7 mouse cellular contexts compared by ENCODE assay signal in genomic region chr5:92435025-92435584, GRCm38 (mm10). TPM values are rescaled to one million over a fixed set of nuclear protein-coding genes. Genes with fewer than 3 reads are reported as not detected.
DNase-seq lines count a peak whose midpoint lies in the region; ATAC-seq lines count a peak whose summit lies in the region.

Nup54 (minus strand) TSS chr5:92435219.

- peak within 1 kb of the TSS; percentile 74 for H3K27ac ChIP-seq in embryonic facial prominence, embryonic 12.5 days
- H3K27ac ChIP-seq in limb, embryonic 11.5 days (replicated peaks; ENCODE audit: low read depth, low read length): peak within 1 kb of the TSS; percentile 76
- peak within 1 kb of the TSS; percentile 62 for H3K27ac ChIP-seq in midbrain, embryonic 14.5 days (replicated peaks; ENCODE audit: low read depth, low read length)

- H3K27me3 ChIP-seq in embryonic facial prominence, embryonic 12.5 days: no peaks in the 10 kb centered on the region
- no peaks in the 10 kb centered on the region for H3K27me3 ChIP-seq in limb, embryonic 11.5 days (ENCODE audit: control insufficient read depth, insufficient read depth, low read length)
- no peaks in the 10 kb centered on the region for H3K27me3 ChIP-seq in midbrain, embryonic 14.5 days (ENCODE audit: control insufficient read depth, insufficient read depth, low read length)

- H3K4me3 ChIP-seq in embryonic facial prominence, embryonic 12.5 days: peak within 1 kb of the TSS; percentile 78
- peak within 1 kb of the TSS; percentile 97 for H3K4me3 ChIP-seq in limb, embryonic 11.5 days (ENCODE audit: low read depth, low read length)
- H3K4me3 ChIP-seq in midbrain, embryonic 14.5 days (replicated peaks; ENCODE audit: low read depth, low read length): peak within 1 kb of the TSS; percentile 75

- DNase-seq in adrenal gland, postnatal 25 days: peak; percentile 91
- DNase-seq in heart, adult 11 months: peak; percentile 100
- peak; percentile 97 for DNase-seq in kidney, adult 18-20 months
- DNase-seq in limb, embryonic 11.5 days (ENCODE audit: low spot score): peak; percentile 95
- peak; percentile 97 for DNase-seq in midbrain, embryonic 14.5 days
- DNase-seq in spleen, adult 18-20 months: peak; percentile 93

- under 1% methylated on average over 34 of the region's 34 CpGs for WGBS in embryonic facial prominence, embryonic 12.5 days
- WGBS in limb, embryonic 11.5 days: 1% methylated on average over 34 of the region's 34 CpGs
- WGBS in midbrain, embryonic 14.5 days: under 1% methylated on average over 34 of the region's 34 CpGs

- ATAC-seq in embryonic facial prominence, embryonic 12.5 days (ENCODE audit: insufficient number of reproducible peaks, insufficient read depth, low FRiP score, low TSS enrichment): peak; percentile 99
- ATAC-seq in limb, embryonic 11.5 days (ENCODE audit: insufficient number of reproducible peaks, low FRiP score, low TSS enrichment, low read depth): peak; percentile 98
- ATAC-seq in midbrain, embryonic 14.5 days (ENCODE audit: low FRiP score, low TSS enrichment): peak; percentile 99

- peaks cover 2% of the 10 kb centered on the region; the same call in 1 of the 2 replicates for H3K4me1 ChIP-seq in embryonic facial prominence, embryonic 12.5 days
- H3K4me1 ChIP-seq in limb, embryonic 11.5 days (ENCODE audit: control insufficient read depth, insufficient read depth, low read length): no peaks in the 10 kb centered on the region
- peaks cover 12% of the 10 kb centered on the region; the same call in 1 of the 2 replicates for H3K4me1 ChIP-seq in midbrain, embryonic 14.5 days (ENCODE audit: control insufficient read depth, insufficient read depth, low read length)

- H3K9me3 ChIP-seq in embryonic facial prominence, embryonic 12.5 days: no peaks in the 10 kb centered on the region
- H3K9me3 ChIP-seq in limb, embryonic 11.5 days (ENCODE audit: control insufficient read depth, low read length): no peaks in the 10 kb centered on the region
- no peaks in the 10 kb centered on the region for H3K9me3 ChIP-seq in midbrain, embryonic 14.5 days (ENCODE audit: control insufficient read depth, low read length)

- peak within 1 kb of the TSS; percentile 96 for H3K9ac ChIP-seq in embryonic facial prominence, embryonic 12.5 days
- H3K9ac ChIP-seq in limb, embryonic 11.5 days (ENCODE audit: low read length): peak within 1 kb of the TSS; percentile 90
- peak within 1 kb of the TSS; percentile 90 for H3K9ac ChIP-seq in midbrain, embryonic 14.5 days (replicated peaks; ENCODE audit: low read length)

- peaks cover 5% of the 10 kb centered on the region; the same call in 1 of the 2 replicates for H3K36me3 ChIP-seq in embryonic facial prominence, embryonic 12.5 days
- no peaks in the 10 kb centered on the region for H3K36me3 ChIP-seq in limb, embryonic 11.5 days (ENCODE audit: control insufficient read depth, insufficient read depth, low read length)
- peaks cover 7% of the 10 kb centered on the region; the same call in 1 of the 2 replicates for H3K36me3 ChIP-seq in midbrain, embryonic 14.5 days (ENCODE audit: control insufficient read depth, insufficient read depth, low read length)

- H3K4me2 ChIP-seq in embryonic facial prominence, embryonic 12.5 days (replicated peaks): peak within 1 kb of the TSS; percentile 79
- H3K4me2 ChIP-seq in limb, embryonic 11.5 days (ENCODE audit: low read depth, severe bottlenecking): peak within 1 kb of the TSS; percentile 78
- H3K4me2 ChIP-seq in midbrain, embryonic 14.5 days (ENCODE audit: low read length): peak within 1 kb of the TSS; percentile 94

RNA-seq across cellular contexts. Expression of gene Nup54, which starts in this region (rescaled TPM):
- total RNA-seq in adrenal gland, postnatal 25 days (2021): 30.1 and 33.5 TPM in 2 replicates
- polyA plus RNA-seq in embryonic facial prominence, embryonic 12.5 days (2016; fragmentation: Nextera tagmentation; extraction: Ambion mirVana): 57.0 and 61.1 TPM in 2 replicates
- polyA plus RNA-seq in limb, embryonic 11.5 days (2014; fragmentation: Nextera tagmentation; extraction: Ambion mirVana): 77.4 and 77.5 TPM in 2 replicates
- polyA plus RNA-seq in midbrain, embryonic 14.5 days (2014; fragmentation: Nextera tagmentation; extraction: Ambion mirVana): 58.2 and 61.4 TPM in 2 replicates

Comparison
In these comparisons a context has a peak if more than half of its experiments do, and no peak if none do; other contexts are left out.
1. Peak in every context shown above with its lines: DNase-seq, ATAC-seq, H3K4me3 ChIP-seq and H3K27ac ChIP-seq.